Mouse (Mus musculus) CD8-positive naive resting alpha-beta T cell, adult 2 months (primary cell): ENCODE results near the gene Yif1a.
A peak's percentile ranks its signal among the peaks of the same experiment; 100 is the strongest.
"Not testable (repeated sequence)": the region's sequence is repeated elsewhere in the genome, so short reads cannot be mapped to it uniquely, and the experiment has no call there.

Source experiments
- DNase-seq, 2 experiments: peaks; one replicate each; pipeline ENCODE4 v3.0.0; 2022; ENCODE audit warnings: low read depth in 2 of 2, low spot score in 2 of 2

The Yif1a gene

GRCm38 (mm10) chr19:5083961-5084833 is 4.1 kb upstream of the Yif1a start:
- DNase-seq = no peak

- no peak for DNase-seq
These were observed 3.5 kb upstream of the Yif1a start for GRCm38 (mm10) chr19:5084834-5085144.

- no peak for DNase-seq
These were observed 3.0 kb upstream of the Yif1a start, which contains the start of gene Tmem151a for GRCm38 (mm10) chr19:5085145-5085863. Tmem151a (minus strand) TSS chr19:5085531.

- not testable (repeated sequence) for DNase-seq
These were observed 1.8 kb upstream of the Yif1a start for GRCm38 (mm10) chr19:5086533-5086932.

GRCm38 (mm10) chr19:5089324-5089723 is 986 bp downstream of the Yif1a start:
- no peak for DNase-seq

GRCm38 (mm10) chr19:5092083-5092482 is 3.7 kb downstream of the Yif1a start:
- no peak for DNase-seq

GRCm38 (mm10) chr19:5093481-5094242 is 5.3 kb downstream of the Yif1a start:
- no peak for DNase-seq

GRCm38 (mm10) chr19:5094243-5094632 is 5.9 kb downstream of the Yif1a start:
- DNase-seq = peak; percentile 78 to 88

- no peak for DNase-seq
These were observed 6.5 kb downstream of the Yif1a start for GRCm38 (mm10) chr19:5094746-5095417.

- DNase-seq = no peak
These were observed 7.6 kb downstream of the Yif1a start for GRCm38 (mm10) chr19:5095887-5096474.

GRCm38 (mm10) chr19:5097521-5098362 is 9.4 kb downstream of the Yif1a start:
- no peak for DNase-seq

GRCm38 (mm10) chr19:5098363-5099143 is 10.2 kb downstream of the Yif1a start, which contains the start of gene Cnih2:
Cnih2 (minus strand) TSS chr19:5098521.
- DNase-seq = no peak

- DNase-seq = no peak
These were observed 17.7 kb downstream of the Yif1a start for GRCm38 (mm10) chr19:5106074-5106473.

- peak; percentile 96 for DNase-seq
These were observed 18.4 kb downstream of the Yif1a start, which contains the start of gene Rab1b for GRCm38 (mm10) chr19:5106731-5107191. Rab1b (minus strand) TSS chr19:5107072.

- no peak for DNase-seq
These were observed 19.4 kb downstream of the Yif1a start for GRCm38 (mm10) chr19:5107556-5108270.

- no peak for DNase-seq
These were observed 19.9 kb downstream of the Yif1a start for GRCm38 (mm10) chr19:5108271-5108575.

GRCm38 (mm10) chr19:5108702-5109101 is 20.4 kb downstream of the Yif1a start:
- DNase-seq = no peak
